Mouse (Mus musculus) lung, postnatal 0 days (tissue): ENCODE measurements at regions not wholly inside any gene's neighbourhood (a gene's known extent, or its start where the extent isn't known, plus 50 kb on each side); places are given as distances from the start of the nearest gene placed in this dataset.

Source experiments
- CTCF ChIP-seq: IDR thresholded peaks from 2 replicates; pipeline ENCODE4 v1.5.1; 2016; ENCODE audit warnings: antibody characterized with exemption, mild to moderate bottlenecking
- EP300 ChIP-seq: IDR thresholded peaks from 2 replicates; pipeline ENCODE4 v1.6.1; 2016; ENCODE audit warnings: antibody characterized with exemption, mild to moderate bottlenecking, control low read depth

DNA sequence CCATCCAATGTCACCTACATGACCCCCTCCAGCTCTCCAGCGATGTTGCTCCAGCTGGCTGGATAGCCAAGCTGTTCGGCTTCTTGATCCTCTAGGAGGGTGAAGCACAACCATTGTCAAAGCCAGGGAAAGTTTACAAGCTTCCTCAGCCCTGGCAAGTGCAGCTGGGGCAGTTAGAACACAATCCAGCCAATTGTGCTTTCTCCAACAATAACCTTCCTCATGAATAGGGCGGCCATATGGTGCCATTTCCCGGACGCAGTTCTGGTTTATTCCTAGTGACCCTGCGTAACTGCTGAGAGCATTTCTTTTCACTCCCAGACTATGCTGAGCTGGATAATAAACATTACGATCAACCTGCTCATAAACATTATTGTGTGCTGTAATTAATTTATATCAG lies 233.3 kb upstream of the Sox11 start:
- no peak for TF ChIP-seq EP300
- TF ChIP-seq CTCF = no peak
